Mouse (Mus musculus): ENCODE measurements at regions not wholly inside any gene's neighbourhood (a gene's known extent, or its start where the extent isn't known, plus 50 kb on each side); places are given as distances from the start of the nearest gene placed in this dataset.

GRCm38 (mm10) chr3:121597988-121598387 lies 65.8 kb upstream of the Slc44a3 start:
- Histone ChIP-seq H3K9me3 (ENCODE audit: control insufficient read depth, insufficient read depth, low read depth, low read length) (no peaks in the 10 kb centered on the region), H3K9ac (ENCODE audit: insufficient read depth, low read depth, low read length, poor library complexity, severe bottlenecking) (no peak overlapping the region), H3K4me1 (ENCODE audit: control insufficient read depth in 2 of 2, insufficient read depth in 2 of 2, low read length in 2 of 2, poor library complexity in 1 of 2) (peaks cover 6 to 11% of the 10 kb centered on the region in 2 experiments; a peak in 3 of 4 replicates), H3K36me3 (ENCODE audit: control insufficient read depth, insufficient read depth, low read length, poor library complexity, severe bottlenecking) (no peaks in the 10 kb centered on the region), H3K27ac (ENCODE audit: insufficient read depth, low read depth, low read length, poor library complexity, severe bottlenecking) (no peak overlapping the region), H3K4me3 (ENCODE audit: insufficient read depth in 1 of 2, low read depth in 1 of 2, low read length in 2 of 2, poor library complexity in 1 of 2, severe bottlenecking in 1 of 2) (no peak overlapping the region)
- TF ChIP-seq HCFC1 (IDR thresholded peaks at IDR 0.05; ENCODE audit: borderline replicate concordance, insufficient read depth, low read length) = no peak
- no peak for TF ChIP-seq ZC3H11A (IDR thresholded peaks at IDR 0.05; ENCODE audit: borderline replicate concordance, low read depth, low read length)
- no peak for TF ChIP-seq CHD2 (IDR thresholded peaks at IDR 0.05; ENCODE audit: low read depth, low read length)
- no peak for TF ChIP-seq MAFK (IDR thresholded peaks at IDR 0.05; ENCODE audit: insufficient read depth, low read depth, low read length)
- no peak for TF ChIP-seq ZNF384 (IDR thresholded peaks at IDR 0.05; ENCODE audit: low read depth, low read length)
- in situ Hi-C loops (cut with MboI; ENCODE audit: low sequenced_read_pairs in 2 of 2, unreplicated experiment in 2 of 2) = no loop called here
- no peak for DNase-seq (ENCODE audit: low read depth, low spot score)

- Histone ChIP-seq H3K27ac (ENCODE audit: insufficient read depth, low read depth, low read length, poor library complexity, severe bottlenecking) (no peak overlapping the region), H3K9ac (ENCODE audit: insufficient read depth, low read depth, low read length, poor library complexity, severe bottlenecking) (no peak overlapping the region), H3K4me1 (ENCODE audit: control insufficient read depth in 2 of 2, insufficient read depth in 2 of 2, low read length in 2 of 2, poor library complexity in 1 of 2) (peaks cover 4 to 11% of the 10 kb centered on the region in 2 experiments; a peak in 2 of 4 replicates), H3K9me3 (ENCODE audit: control insufficient read depth, insufficient read depth, low read depth, low read length) (no peaks in the 10 kb centered on the region), H3K36me3 (ENCODE audit: control insufficient read depth, insufficient read depth, low read length, poor library complexity, severe bottlenecking) (no peaks in the 10 kb centered on the region), H3K4me3 (ENCODE audit: insufficient read depth in 1 of 2, low read depth in 1 of 2, low read length in 2 of 2, poor library complexity in 1 of 2, severe bottlenecking in 1 of 2) (no peak overlapping the region)
- TF ChIP-seq ZC3H11A (IDR thresholded peaks at IDR 0.05; ENCODE audit: borderline replicate concordance, low read depth, low read length) (no peak), CHD2 (IDR thresholded peaks at IDR 0.05; ENCODE audit: low read depth, low read length) (no peak), HCFC1 (IDR thresholded peaks at IDR 0.05; ENCODE audit: borderline replicate concordance, insufficient read depth, low read length) (no peak), MAFK (IDR thresholded peaks at IDR 0.05; ENCODE audit: insufficient read depth, low read depth, low read length) (no peak), ZNF384 (IDR thresholded peaks at IDR 0.05; ENCODE audit: low read depth, low read length) (no peak)
- in situ Hi-C loops (cut with MboI; ENCODE audit: low sequenced_read_pairs in 2 of 2, unreplicated experiment in 2 of 2) = no loop called here
- no peak for DNase-seq (ENCODE audit: low read depth, low spot score)
These were observed 65.0 kb upstream of the Slc44a3 start for GRCm38 (mm10) chr3:121597203-121597602.

- Histone ChIP-seq H3K4me1 (ENCODE audit: control insufficient read depth in 2 of 2, insufficient read depth in 2 of 2, low read length in 2 of 2, poor library complexity in 1 of 2) (peaks cover 0 to 4% of the 10 kb centered on the region in 2 experiments; a peak in 1 of 4 replicates), H3K9ac (ENCODE audit: insufficient read depth, low read depth, low read length, poor library complexity, severe bottlenecking) (no peak overlapping the region), H3K9me3 (ENCODE audit: control insufficient read depth, insufficient read depth, low read depth, low read length) (no peaks in the 10 kb centered on the region), H3K27ac (ENCODE audit: insufficient read depth, low read depth, low read length, poor library complexity, severe bottlenecking) (no peak overlapping the region), H3K4me3 (ENCODE audit: insufficient read depth in 1 of 2, low read depth in 1 of 2, low read length in 2 of 2, poor library complexity in 1 of 2, severe bottlenecking in 1 of 2) (no peak overlapping the region), H3K36me3 (ENCODE audit: control insufficient read depth, insufficient read depth, low read length, poor library complexity, severe bottlenecking) (no peaks in the 10 kb centered on the region)
- no peak for DNase-seq (ENCODE audit: low read depth, low spot score)
- in situ Hi-C loops (cut with MboI; ENCODE audit: low sequenced_read_pairs in 2 of 2, unreplicated experiment in 2 of 2) = no loop called here
- TF ChIP-seq HCFC1 (IDR thresholded peaks at IDR 0.05; ENCODE audit: borderline replicate concordance, insufficient read depth, low read length) (no peak), ZNF384 (IDR thresholded peaks at IDR 0.05; ENCODE audit: low read depth, low read length) (no peak), MAFK (IDR thresholded peaks at IDR 0.05; ENCODE audit: insufficient read depth, low read depth, low read length) (no peak), ZC3H11A (IDR thresholded peaks at IDR 0.05; ENCODE audit: borderline replicate concordance, low read depth, low read length) (no peak), CHD2 (IDR thresholded peaks at IDR 0.05; ENCODE audit: low read depth, low read length) (no peak)
These were observed 62.4 kb upstream of the Slc44a3 start for GRCm38 (mm10) chr3:121594580-121594979.

DNA sequence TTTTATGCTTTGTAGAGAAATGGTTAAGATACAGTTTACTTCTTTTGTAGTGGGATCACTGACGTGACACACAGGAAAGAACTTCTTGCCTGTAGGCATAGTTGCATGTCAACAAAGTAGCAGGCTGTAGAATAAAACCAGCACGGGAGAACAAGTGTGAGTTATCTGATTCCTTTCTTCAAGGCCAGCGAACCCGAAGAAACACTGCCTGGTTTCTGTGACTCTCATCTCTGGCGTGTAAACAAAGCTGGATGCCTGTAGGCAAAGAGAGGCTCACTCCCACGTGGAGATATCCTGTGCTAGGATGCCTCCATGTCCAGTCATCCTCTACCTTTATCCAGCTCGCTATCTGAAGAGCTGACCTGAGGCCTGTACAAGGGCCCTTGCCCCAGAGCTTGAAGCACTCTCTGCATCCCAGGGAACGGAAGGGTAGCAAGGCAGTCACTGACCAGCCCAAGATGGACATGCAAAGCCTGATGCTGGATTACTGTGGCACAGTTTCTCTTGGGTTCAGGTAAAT lies 61.5 kb upstream of the Slc44a3 start:
- no peak overlapping the region for H3K9ac ChIP-seq (ENCODE audit: insufficient read depth, low read depth, low read length, poor library complexity, severe bottlenecking)
- H3K4me3 ChIP-seq (ENCODE audit: insufficient read depth in 1 of 2, low read depth in 1 of 2, low read length in 2 of 2, poor library complexity in 1 of 2, severe bottlenecking in 1 of 2) = no peak overlapping the region
- in situ Hi-C loops (cut with MboI; ENCODE audit: low sequenced_read_pairs in 2 of 2, unreplicated experiment in 2 of 2) = no loop called here
- H3K27ac ChIP-seq (ENCODE audit: insufficient read depth, low read depth, low read length, poor library complexity, severe bottlenecking) = no peak overlapping the region
- no peak for DNase-seq (ENCODE audit: low read depth, low spot score)
- peaks cover 0 to 10% of the 10 kb centered on the region in 2 experiments; a peak in 1 of 4 replicates for H3K4me1 ChIP-seq (ENCODE audit: control insufficient read depth in 2 of 2, insufficient read depth in 2 of 2, low read length in 2 of 2, poor library complexity in 1 of 2)
- H3K9me3 ChIP-seq (ENCODE audit: control insufficient read depth, insufficient read depth, low read depth, low read length) = no peaks in the 10 kb centered on the region
- no peak for TF ChIP-seq MAFK (IDR thresholded peaks at IDR 0.05; ENCODE audit: insufficient read depth, low read depth, low read length)
- no peak for TF ChIP-seq ZC3H11A (IDR thresholded peaks at IDR 0.05; ENCODE audit: borderline replicate concordance, low read depth, low read length)
- no peak for TF ChIP-seq HCFC1 (IDR thresholded peaks at IDR 0.05; ENCODE audit: borderline replicate concordance, insufficient read depth, low read length)
- TF ChIP-seq ZNF384 (IDR thresholded peaks at IDR 0.05; ENCODE audit: low read depth, low read length) = no peak
- TF ChIP-seq CHD2 (IDR thresholded peaks at IDR 0.05; ENCODE audit: low read depth, low read length) = no peak
- H3K36me3 ChIP-seq (ENCODE audit: control insufficient read depth, insufficient read depth, low read length, poor library complexity, severe bottlenecking) = no peaks in the 10 kb centered on the region

Measured in ES-E14 (cell line).